8 mouse cellular contexts compared by ENCODE assay signal in the genomic region with DNA sequence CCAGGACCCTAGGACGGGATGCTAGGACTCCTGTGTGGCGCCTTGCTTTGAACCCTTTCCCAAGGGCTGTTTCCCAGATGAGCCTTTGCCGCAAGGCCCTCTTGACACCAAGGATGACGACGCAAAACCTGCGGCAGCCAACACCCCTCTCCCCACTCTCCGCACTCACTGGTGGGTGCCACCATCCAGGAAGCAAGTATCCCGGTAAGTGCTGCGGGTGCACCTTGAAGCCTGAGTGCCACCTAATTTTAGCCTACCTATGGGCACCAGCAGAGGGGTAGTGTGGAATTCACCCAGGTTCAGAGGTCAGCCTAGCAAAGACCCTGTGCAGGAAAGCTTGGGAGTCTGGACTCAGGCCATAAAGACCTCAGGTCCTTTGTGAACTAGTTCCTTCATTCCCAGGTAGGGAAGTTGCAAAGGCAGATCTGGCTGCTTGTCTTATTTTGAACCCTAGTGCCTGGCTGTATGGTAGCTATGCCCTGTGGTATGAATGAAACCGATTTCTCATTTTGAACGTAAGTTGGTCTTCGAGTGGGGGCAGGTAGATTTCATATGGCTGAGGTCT. TPM values are rescaled to one million over a fixed set of nuclear protein-coding genes. Genes with fewer than 3 reads are reported as not detected.
DNase-seq lines count a peak whose midpoint lies in the region; ATAC-seq and TF ChIP-seq lines count a peak whose summit lies in the region.

No protein-coding gene starts in this region.

- H3K4me2 ChIP-seq in hindbrain, embryonic 12.5 days (replicated peaks), result peak overlapping the region; percentile 58
- H3K4me2 ChIP-seq in midbrain, embryonic 12.5 days (replicated peaks), result peak overlapping the region; percentile 56

- ATAC-seq in hindbrain, embryonic 12.5 days (ENCODE audit: low FRiP score), result peak; percentile 6; the same call in 1 of the 2 replicates
- ATAC-seq in midbrain, embryonic 12.5 days (ENCODE audit: low FRiP score, low read depth), result no peak

- no peaks in the 10 kb centered on the region for H3K36me3 ChIP-seq in hindbrain, embryonic 12.5 days
- no peaks in the 10 kb centered on the region for H3K36me3 ChIP-seq in midbrain, embryonic 12.5 days

- no peaks in the 10 kb centered on the region for H3K9me3 ChIP-seq in hindbrain, embryonic 12.5 days (replicated peaks)
- H3K9me3 ChIP-seq in midbrain, embryonic 12.5 days, result no peaks in the 10 kb centered on the region

- no peak for TF ChIP-seq CTCF in bone marrow macrophage, adult 2 months (IDR thresholded peaks at IDR 0.05; ENCODE audit: low read depth, low read length)

- peaks cover 25% of the 10 kb centered on the region for H3K27me3 ChIP-seq in hindbrain, embryonic 12.5 days
- peaks cover 30% of the 10 kb centered on the region for H3K27me3 ChIP-seq in midbrain, embryonic 12.5 days

- peak overlapping the region; percentile 61 for H3K9ac ChIP-seq in hindbrain, embryonic 12.5 days
- peak overlapping the region; percentile 41 for H3K9ac ChIP-seq in midbrain, embryonic 12.5 days (replicated peaks)

- TF ChIP-seq POLR2A in bone marrow macrophage, adult 2 months (IDR thresholded peaks at IDR 0.05; ENCODE audit: borderline replicate concordance, low read depth, low read length), result no peak

- H3K4me3 ChIP-seq in bone marrow macrophage, adult 2 months (ENCODE audit: insufficient read depth, low read length), result peak overlapping the region; percentile 51
- H3K4me3 ChIP-seq in hindbrain, embryonic 12.5 days, result peak overlapping the region; percentile 46
- peak overlapping the region; percentile 42 for H3K4me3 ChIP-seq in midbrain, embryonic 12.5 days

- 25% methylated on average over 12 of the region's 12 CpGs for WGBS in hindbrain, embryonic 12.5 days
- 26% methylated on average over 12 of the region's 12 CpGs for WGBS in midbrain, embryonic 12.5 days

- intact Hi-C loops in heart, postnatal 14 days (cut with DNase I), result no loop called here

- DNase-seq in heart, adult 11 months, result peak; percentile 74
- DNase-seq in heart, postnatal 14 days, result no peak
- DNase-seq in embryo, embryonic 10 days (ENCODE audit: low spot score), result no peak
- no peak for DNase-seq in layer of hippocampus, adult 18-20 months (ENCODE audit: low spot score in 2 of 2)
- DNase-seq in urinary bladder, adult 2 months (ENCODE audit: low spot score), result no peak

- H3K27ac ChIP-seq in bone marrow macrophage, adult 2 months (ENCODE audit: insufficient read depth, low read depth, low read length), result no peak overlapping the region
- H3K27ac ChIP-seq in hindbrain, embryonic 12.5 days, result peak overlapping the region; percentile 75
- H3K27ac ChIP-seq in midbrain, embryonic 12.5 days (replicated peaks), result peak overlapping the region; percentile 54; the same call in 1 of the 2 replicates

- no peaks in the 10 kb centered on the region for H3K4me1 ChIP-seq in bone marrow macrophage, adult 2 months (ENCODE audit: control insufficient read depth, insufficient read depth, low read length)
- H3K4me1 ChIP-seq in hindbrain, embryonic 12.5 days, result peaks cover 6% of the 10 kb centered on the region
- peaks cover 8% of the 10 kb centered on the region; the same call in 1 of the 2 replicates for H3K4me1 ChIP-seq in midbrain, embryonic 12.5 days

RNA-seq across cellular contexts. Expression of gene Snhg11, which starts 0.8 kb away (rescaled TPM):
- total RNA-seq in heart, postnatal 14 days (2021), result under 1 TPM; 0.15 to 0.22 TPM
- 1.2 and 1.9 TPM in 2 replicates for polyA plus RNA-seq in bone marrow macrophage, adult 2 months (2012; ENCODE audit: insufficient read depth, insufficient read length, missing spikeins)
- 156 and 161 TPM in 2 replicates for polyA plus RNA-seq in hindbrain, embryonic 12.5 days (2016; fragmentation: Nextera tagmentation; extraction: Ambion mirVana)
- 74.5 and 80.3 TPM in 2 replicates for polyA plus RNA-seq in midbrain, embryonic 12.5 days (2016; fragmentation: Nextera tagmentation; extraction: Ambion mirVana)
- 100 to 1,000 TPM; 436 to 499 TPM for total RNA-seq in layer of hippocampus, adult 18-20 months (2021)
- polyA plus RNA-seq in urinary bladder, adult 2 months (2012; rRNA removed), result 42.5 and 79.4 TPM in 2 replicates

RNA-seq across cellular contexts. Expression of gene Ralgapb, which starts 33.4 kb away (rescaled TPM):
- 10 to 100 TPM; 33.5 TPM for total RNA-seq in heart, postnatal 14 days (2021)
- polyA plus RNA-seq in bone marrow macrophage, adult 2 months (2012; ENCODE audit: insufficient read depth, insufficient read length, missing spikeins), result 21.2 and 27.0 TPM in 2 replicates
- 24.3 and 24.4 TPM in 2 replicates for polyA plus RNA-seq in hindbrain, embryonic 12.5 days (2016; fragmentation: Nextera tagmentation; extraction: Ambion mirVana)
- polyA plus RNA-seq in midbrain, embryonic 12.5 days (2016; fragmentation: Nextera tagmentation; extraction: Ambion mirVana), result 24.8 and 25.6 TPM in 2 replicates
- total RNA-seq in layer of hippocampus, adult 18-20 months (2021), result 10 to 100 TPM; 94.8 to 96.0 TPM
- 25.8 and 25.9 TPM in 2 replicates for polyA plus RNA-seq in urinary bladder, adult 2 months (2012; rRNA removed)

Comparison
In these comparisons a context has a peak if more than half of its experiments do, and no peak if none do; other contexts are left out.
1. RNA of gene Snhg11, which starts 0.8 kb away (polyA plus RNA-seq): 156 to 161 TPM in hindbrain, embryonic 12.5 days, 74.5 to 80.3 TPM in midbrain, embryonic 12.5 days and 42.5 to 79.4 TPM in urinary bladder, adult 2 months; 1.2 to 1.9 TPM in bone marrow macrophage, adult 2 months; every median in the first group is over 10 times any median in the second.
2. Peak in every context shown above with its lines, with median percentiles within 50 percentile points of each other: H3K4me3 ChIP-seq.